Mouse (Mus musculus) spleen, adult 2 months (tissue): ENCODE data around the gene Tenm3. TPM values are rescaled to one million over a fixed set of nuclear protein-coding genes. Genes with fewer than 3 reads are reported as not detected.

ENCODE experiments used
- DNase-seq, 2 experiments: peaks; one replicate each; pipeline versions ENCODE4 v3.0.0 to v3.0.0-alpha.2; 2012 to 2021; ENCODE audit warnings: low spot score in 2 of 2, low read depth in 1 of 2
- H3K27ac ChIP-seq: fragments of 200-500 bp; 2 replicates; pipeline ENCODE4 v1.5.1; 2012; ENCODE audit warnings: low read length, inconsistent platforms; ENCODE audit not compliant: insufficient read depth
- H3K27me3 ChIP-seq: fragments of 200-500 bp; 2 replicates; pipeline ENCODE4 v1.6.1; 2012; ENCODE audit warnings: mild to moderate bottlenecking, moderate library complexity, low read length, inconsistent platforms; ENCODE audit not compliant: control insufficient read depth, insufficient read depth
- H3K36me3 ChIP-seq: fragments of 200-500 bp; 2 replicates; pipeline ENCODE4 v1.6.1; 2012; ENCODE audit warnings: mild to moderate bottlenecking, low read length, inconsistent platforms; ENCODE audit not compliant: control insufficient read depth, insufficient read depth
- H3K4me1 ChIP-seq: fragments of 200-500 bp; 2 replicates; pipeline ENCODE4 v1.6.1; 2011; ENCODE audit warnings: inconsistent platforms; ENCODE audit not compliant: control insufficient read depth, insufficient read depth, insufficient read length
- H3K4me3 ChIP-seq: fragments of 200-500 bp; 2 replicates; pipeline ENCODE4 v1.5.1; 2011; ENCODE audit warnings: mild to moderate bottlenecking, inconsistent platforms; ENCODE audit not compliant: insufficient read depth, insufficient read length; ENCODE audit errors: extremely low read depth
- CTCF ChIP-seq: fragments of 200-500 bp; IDR thresholded peaks from 2 replicates; pipeline ENCODE4 v1.5.1; 2011; ENCODE audit warnings: mild to moderate bottlenecking, inconsistent platforms; ENCODE audit not compliant: insufficient read depth, insufficient read length, insufficient replicate concordance; ENCODE audit errors: extremely low read depth
- POLR2A ChIP-seq: fragments of 200-500 bp; IDR thresholded peaks from 2 replicates; pipeline ENCODE4 v1.6.1; 2011; ENCODE audit warnings: low read depth, low read length, inconsistent platforms
- WGBS: fragments of 180-500 bp; shearing (Covaris S2); methylation state at CpG from one replicate; pipeline ENCODE4 v1.1.7; 2018; 5-methylcytosine and 5-hydroxymethylcytosine counted together
- polyA plus RNA-seq: library from polyadenylated mRNA; depleted of rRNA; stranded (reverse); fragments of >200 nt; gene quantifications from 2 replicates; pipeline ENCODE4 v1.2.3, GENCODE M21; 2012

The Tenm3 gene
- polyA plus RNA-seq, 1 experiment = 0.48 TPM

GRCm38 (mm10) chr8:48766545-48767234 lies 77.1 kb downstream of the Tenm3 start:
- Histone ChIP-seq H3K36me3 (no peaks in the 10 kb centered on the region), H3K4me3 (no peak overlapping the region), H3K27ac (no peak overlapping the region), H3K4me1 (no peaks in the 10 kb centered on the region), H3K27me3 (no peaks in the 10 kb centered on the region)
- DNase-seq = no peak
- WGBS = 84% methylated on average over 16 of the region's 16 CpGs
- no peak for TF ChIP-seq CTCF
- no peak for TF ChIP-seq POLR2A

GRCm38 (mm10) chr8:48765212-48765611 lies 78.5 kb downstream of the Tenm3 start:
- Histone ChIP-seq H3K4me3 (no peak overlapping the region), H3K4me1 (no peaks in the 10 kb centered on the region), H3K36me3 (no peaks in the 10 kb centered on the region), H3K27me3 (no peaks in the 10 kb centered on the region), H3K27ac (no peak overlapping the region)
- no peak for DNase-seq
- TF ChIP-seq POLR2A (no peak), CTCF (no peak)
- 62% methylated on average over 6 of the region's 6 CpGs for WGBS

- no peak overlapping the region for H3K4me3 ChIP-seq
- no peaks in the 10 kb centered on the region for H3K4me1 ChIP-seq
- no peaks in the 10 kb centered on the region for H3K27me3 ChIP-seq
- no peak overlapping the region for H3K27ac ChIP-seq
- no peak for TF ChIP-seq POLR2A
- no peak for TF ChIP-seq CTCF
- DNase-seq = no peak
- H3K36me3 ChIP-seq = no peaks in the 10 kb centered on the region
- 78% methylated on average over 3 of the region's 3 CpGs for WGBS
These were observed 79.7 kb downstream of the Tenm3 start for GRCm38 (mm10) chr8:48764011-48764410.

- Histone ChIP-seq H3K27ac (no peak overlapping the region), H3K36me3 (no peaks in the 10 kb centered on the region), H3K4me3 (no peak overlapping the region), H3K4me1 (no peaks in the 10 kb centered on the region), H3K27me3 (no peaks in the 10 kb centered on the region)
- TF ChIP-seq CTCF = no peak
- no peak for TF ChIP-seq POLR2A
- DNase-seq = no peak
- 81% methylated on average over 2 of the region's 2 CpGs for WGBS
These were observed 86.9 kb downstream of the Tenm3 start for GRCm38 (mm10) chr8:48756874-48757273.

GRCm38 (mm10) chr8:48755492-48755891 lies 88.3 kb downstream of the Tenm3 start:
- 76% methylated on average over 7 of the region's 7 CpGs for WGBS
- DNase-seq = no peak
- H3K4me3 ChIP-seq = no peak overlapping the region
- H3K4me1 ChIP-seq = no peaks in the 10 kb centered on the region
- no peak overlapping the region for H3K27ac ChIP-seq
- TF ChIP-seq CTCF = no peak
- TF ChIP-seq POLR2A = no peak
- H3K36me3 ChIP-seq = no peaks in the 10 kb centered on the region
- no peaks in the 10 kb centered on the region for H3K27me3 ChIP-seq

GRCm38 (mm10) chr8:48754959-48755358 lies 88.8 kb downstream of the Tenm3 start:
- Histone ChIP-seq H3K4me1 (no peaks in the 10 kb centered on the region), H3K27me3 (no peaks in the 10 kb centered on the region), H3K36me3 (no peaks in the 10 kb centered on the region), H3K27ac (no peak overlapping the region), H3K4me3 (no peak overlapping the region)
- no peak for DNase-seq
- no peak for TF ChIP-seq CTCF
- TF ChIP-seq POLR2A = no peak
- 86% methylated on average over 2 of the region's 2 CpGs for WGBS

GRCm38 (mm10) chr8:48751965-48752364 lies 91.8 kb downstream of the Tenm3 start:
- no peaks in the 10 kb centered on the region for H3K4me1 ChIP-seq
- no peak overlapping the region for H3K27ac ChIP-seq
- TF ChIP-seq CTCF = no peak
- no peak for TF ChIP-seq POLR2A
- H3K27me3 ChIP-seq = no peaks in the 10 kb centered on the region
- DNase-seq = no peak
- 86% methylated on average over 5 of the region's 5 CpGs for WGBS
- H3K36me3 ChIP-seq = no peaks in the 10 kb centered on the region
- no peak overlapping the region for H3K4me3 ChIP-seq
